ENCODE assay signal across 8 mouse cellular contexts in genomic region chr1:93636211-93636897, GRCm38 (mm10). TPM values are rescaled to one million over a fixed set of nuclear protein-coding genes. Genes with fewer than 3 reads are reported as not detected.
DNase-seq lines count a peak whose midpoint lies in the region; ATAC-seq and TF ChIP-seq lines count a peak whose summit lies in the region.

No protein-coding gene starts in this region.

- WGBS in kidney, postnatal 0 days, result 32% methylated on average over 7 of the region's 7 CpGs
- WGBS in midbrain, embryonic 10.5 days, result 31% methylated on average over 7 of the region's 7 CpGs

- peak overlapping the region; percentile 94 for H3K4me3 ChIP-seq in kidney, postnatal 0 days (replicated peaks; ENCODE audit: low read depth, low read length)
- peak overlapping the region; percentile 97 for H3K4me3 ChIP-seq in midbrain, embryonic 10.5 days

- no peaks in the 10 kb centered on the region for H3K27me3 ChIP-seq in kidney, postnatal 0 days (ENCODE audit: insufficient read depth, low read length)
- H3K27me3 ChIP-seq in midbrain, embryonic 10.5 days (ENCODE audit: low read depth, poor library complexity, severe bottlenecking), result no peaks in the 10 kb centered on the region

- no peaks in the 10 kb centered on the region for H3K9me3 ChIP-seq in kidney, postnatal 0 days (replicated peaks; ENCODE audit: low read length)
- no peaks in the 10 kb centered on the region for H3K9me3 ChIP-seq in midbrain, embryonic 10.5 days (replicated peaks)

- peak overlapping the region; percentile 85 for H3K27ac ChIP-seq in kidney, postnatal 0 days
- peak overlapping the region; percentile 93 for H3K27ac ChIP-seq in midbrain, embryonic 10.5 days (replicated peaks)

- peak; percentile 76 for DNase-seq in kidney, postnatal 0 days (ENCODE audit: low spot score)
- no peak for DNase-seq in kidney, adult 11 months
- peak; percentile 52 for DNase-seq in brain, adult 2 months (ENCODE audit: low read depth, low spot score)
- no peak for DNase-seq in midbrain, embryonic 10.5 days (ENCODE audit: low spot score)
- no peak for DNase-seq in left cerebral cortex, postnatal 10 days (ENCODE audit: extremely low spot score in 1 of 2, low spot score in 2 of 2)
- DNase-seq in frontal cortex, postnatal 36 days (ENCODE audit: low spot score in 2 of 2), result no peak

- H3K9ac ChIP-seq in kidney, postnatal 0 days (ENCODE audit: low read depth, low read length), result peak overlapping the region; percentile 58

- peak; percentile 66 for TF ChIP-seq CTCF in kidney, postnatal 0 days (IDR thresholded peaks at IDR 0.05; ENCODE audit: low read depth)

- H3K36me3 ChIP-seq in kidney, postnatal 0 days (ENCODE audit: insufficient read depth, low read length), result 0 out of 2 replicates have a peak, but pooled peaks cover 8% of the 10 kb centered on the region
- peaks cover 16% of the 10 kb centered on the region for H3K36me3 ChIP-seq in midbrain, embryonic 10.5 days

- peak overlapping the region; percentile 74 for H3K4me2 ChIP-seq in kidney, postnatal 0 days (ENCODE audit: low read length)

- intact Hi-C loops in left cerebral cortex, postnatal 10 days (cut with DNase I), result loop anchor here (5.0 to 10.0 kb wide), 2 partner anchors 46 to 168 kb away; partner anchors contain the start of genes Dtymk and Ing5

- ATAC-seq in kidney, postnatal 0 days (replicated peaks; ENCODE audit: low FRiP score, low read depth), result peak; percentile 45
- peak; percentile 40 for ATAC-seq in granulocyte monocyte progenitor cell, adult 5-6 weeks (replicated peaks; ENCODE audit: poor library complexity, severe bottlenecking)
- no peak for ATAC-seq in CD4-positive, CD25-positive, alpha-beta regulatory T cell, adult 4 months

- peaks cover 8% of the 10 kb centered on the region for H3K4me1 ChIP-seq in kidney, postnatal 0 days (replicated peaks; ENCODE audit: insufficient read depth, low read length)
- peaks cover 27% of the 10 kb centered on the region for H3K4me1 ChIP-seq in midbrain, embryonic 10.5 days

RNA-seq across cellular contexts. Expression of gene Stk25, which starts 22.1 kb away (rescaled TPM):
- polyA plus RNA-seq in kidney, postnatal 0 days (2015; fragmentation: Nextera tagmentation; extraction: Ambion mirVana), result 174 TPM in 2 replicates
- total RNA-seq in granulocyte monocyte progenitor cell, adult 5-6 weeks (2014; fragmentation: Nextera tagmentation), result 53.5 and 65.0 TPM in 2 replicates
- 30.9 and 38.5 TPM in 2 replicates for total RNA-seq in granulocyte monocyte progenitor cell, adult 5-6 weeks (2017)
- 165 and 198 TPM in 2 replicates for polyA plus RNA-seq in midbrain, embryonic 10.5 days (2016; fragmentation: Nextera tagmentation; extraction: Ambion mirVana)
- total RNA-seq in left cerebral cortex, postnatal 10 days (2021), result 100 to 1,000 TPM; 390 TPM
- polyA plus RNA-seq in CD4-positive, CD25-positive, alpha-beta regulatory T cell, adult 4 months (2017; shearing (Covaris generic)), result 10 to 100 TPM; 31.2 to 42.6 TPM

RNA-seq across cellular contexts. Expression of gene Bok, which starts 49.1 kb away (rescaled TPM):
- 106 and 109 TPM in 2 replicates for polyA plus RNA-seq in kidney, postnatal 0 days (2015; fragmentation: Nextera tagmentation; extraction: Ambion mirVana)
- 0.43 and 0.60 TPM in 2 replicates for total RNA-seq in granulocyte monocyte progenitor cell, adult 5-6 weeks (2014; fragmentation: Nextera tagmentation)
- total RNA-seq in granulocyte monocyte progenitor cell, adult 5-6 weeks (2017), result 0.26 and 0.43 TPM in 2 replicates
- 42.9 and 43.8 TPM in 2 replicates for polyA plus RNA-seq in midbrain, embryonic 10.5 days (2016; fragmentation: Nextera tagmentation; extraction: Ambion mirVana)
- 10 to 100 TPM; 25.0 to 26.6 TPM for total RNA-seq in left cerebral cortex, postnatal 10 days (2021)
- polyA plus RNA-seq in CD4-positive, CD25-positive, alpha-beta regulatory T cell, adult 4 months (2017; shearing (Covaris generic)), result not detected

Comparison
In these comparisons a context has a peak if more than half of its experiments do, and no peak if none do; other contexts are left out.
1. DNase-seq: peak in kidney, postnatal 0 days (single experiment) and brain, adult 2 months (single experiment); none in kidney, adult 11 months (single experiment), midbrain, embryonic 10.5 days (single experiment), left cerebral cortex, postnatal 10 days (0 of 2) and frontal cortex, postnatal 36 days (0 of 2).
2. RNA of gene Bok, which starts 49.1 kb away (polyA plus RNA-seq): 106 to 109 TPM in kidney, postnatal 0 days and 42.9 to 43.8 TPM in midbrain, embryonic 10.5 days; not detected in CD4-positive, CD25-positive, alpha-beta regulatory T cell, adult 4 months; every median in the first group is over 10 times any median in the second.